Mouse (Mus musculus) cerebellum, adult 11-12 months (tissue): Measurements from ENCODE around the gene Dnaic1.

Experiments used
- DNase-seq: peaks from one replicate; pipeline ENCODE4 v3.0.0; 2022

The Dnaic1 gene

DNA sequence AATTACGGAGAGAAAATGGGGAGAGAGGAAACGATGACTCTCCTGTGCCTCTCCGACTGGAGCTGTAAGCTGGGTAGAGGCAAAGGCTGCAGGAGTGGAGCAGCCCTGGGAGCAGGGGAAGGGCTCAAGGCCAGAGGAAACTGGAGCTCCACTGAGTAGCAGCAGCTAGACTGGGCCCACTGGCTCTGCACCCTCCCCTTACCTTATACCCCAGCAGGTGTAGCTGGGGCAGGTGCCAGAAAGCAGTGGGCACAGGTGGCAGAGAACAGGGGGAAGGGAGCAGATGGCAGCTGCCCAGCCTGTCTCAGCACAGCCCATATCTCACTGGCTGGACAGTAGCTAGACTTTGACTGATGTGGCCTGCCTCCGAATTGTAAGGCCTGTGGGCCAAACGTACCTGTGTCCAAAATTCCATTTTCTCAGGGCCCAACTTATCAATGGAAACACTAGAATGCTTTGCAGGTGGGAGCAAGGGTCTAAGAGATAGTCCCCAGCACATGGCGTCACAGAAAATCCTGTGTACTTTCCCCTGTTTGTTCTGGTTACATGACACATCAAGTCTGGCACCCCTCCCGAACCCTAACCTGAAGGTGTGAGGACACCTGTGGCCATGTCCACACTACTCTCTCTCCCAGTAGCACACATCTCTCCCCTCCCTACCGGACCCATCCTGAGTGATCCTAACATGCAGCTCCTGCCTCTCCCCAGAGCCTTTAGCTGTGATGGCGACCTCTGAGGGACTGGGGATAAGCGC lies 67.5 kb downstream of the Dnaic1 start:
- peak; percentile 92 for DNase-seq

DNA sequence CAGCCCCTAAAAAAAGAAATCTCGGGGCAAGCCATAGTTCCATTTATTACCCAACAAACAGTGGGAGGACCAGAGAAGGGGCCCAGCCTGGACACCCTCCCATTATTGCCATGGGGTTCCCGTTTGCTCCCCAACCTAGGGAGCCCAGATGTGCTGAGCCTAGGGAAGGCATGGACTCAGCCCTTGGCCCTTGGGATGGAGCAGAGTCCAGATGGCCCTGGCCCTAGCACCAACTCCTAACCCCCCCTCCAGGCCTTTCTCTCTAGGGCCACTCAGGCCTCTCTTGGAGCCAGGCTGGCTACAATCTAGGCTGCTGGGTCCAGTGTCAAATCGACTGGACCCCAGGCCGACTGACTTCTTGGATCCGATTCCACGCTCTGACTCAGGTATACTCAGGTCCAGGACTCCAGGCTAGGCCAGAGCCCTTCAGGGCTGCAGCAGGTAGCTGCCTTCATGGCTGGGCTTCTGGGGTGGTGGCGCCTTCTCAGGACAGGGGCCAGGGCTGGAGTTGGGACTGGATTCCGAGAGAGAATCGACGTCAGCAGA lies 68.7 kb downstream of the Dnaic1 start:
- DNase-seq, result peak; percentile 72

DNA sequence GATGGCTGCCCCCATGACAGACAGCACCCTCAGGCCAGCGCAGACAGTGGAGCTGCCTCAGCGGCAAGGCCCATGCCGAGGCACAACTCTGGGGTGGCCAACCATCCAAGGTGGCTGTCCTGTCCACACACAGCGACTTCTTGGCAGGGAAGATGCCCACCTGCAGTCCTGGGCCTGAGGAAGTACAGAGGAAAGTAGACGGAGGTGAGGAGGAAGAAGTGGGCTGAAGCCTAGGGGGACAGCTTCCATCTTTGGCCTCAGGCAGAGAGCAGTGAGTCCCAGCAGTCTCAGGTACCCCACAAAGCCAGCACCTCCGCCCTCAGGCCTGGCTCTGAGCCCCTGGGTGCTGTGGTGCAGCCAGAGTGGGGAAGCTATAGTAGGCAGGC lies 69.2 kb downstream of the Dnaic1 start:
- peak; percentile 74 for DNase-seq

DNA sequence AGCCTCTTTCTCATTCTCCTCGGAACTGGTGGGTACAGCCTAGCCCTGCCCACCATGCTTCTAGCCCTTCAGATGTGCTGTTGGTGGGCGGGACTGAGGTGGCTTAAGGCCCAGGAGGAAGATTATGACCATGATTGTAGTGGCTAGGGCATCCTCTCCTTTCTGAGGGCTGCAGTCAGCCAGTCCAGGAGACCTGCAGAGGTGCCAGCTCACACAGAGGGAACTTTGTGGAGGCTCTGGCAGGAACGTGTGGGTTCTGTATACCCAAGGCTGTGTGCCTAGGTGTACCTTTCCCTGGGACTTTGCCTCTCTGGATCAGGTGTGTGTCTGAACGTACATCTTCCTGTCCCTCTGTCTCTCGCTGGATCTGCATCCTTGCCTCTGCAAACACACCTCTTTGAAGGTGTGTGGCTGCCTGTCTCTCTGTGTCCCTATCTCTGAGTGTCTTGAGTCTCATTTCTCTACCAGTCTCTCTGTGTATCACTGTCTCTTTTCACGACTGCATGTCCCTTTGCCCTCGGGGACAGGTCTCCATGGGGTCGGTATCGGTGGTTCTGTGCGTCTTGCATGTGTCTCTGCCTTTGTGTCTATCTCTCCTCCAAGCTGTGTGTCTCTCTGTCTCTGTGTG lies 69.8 kb downstream of the Dnaic1 start:
- DNase-seq, result no peak

DNA sequence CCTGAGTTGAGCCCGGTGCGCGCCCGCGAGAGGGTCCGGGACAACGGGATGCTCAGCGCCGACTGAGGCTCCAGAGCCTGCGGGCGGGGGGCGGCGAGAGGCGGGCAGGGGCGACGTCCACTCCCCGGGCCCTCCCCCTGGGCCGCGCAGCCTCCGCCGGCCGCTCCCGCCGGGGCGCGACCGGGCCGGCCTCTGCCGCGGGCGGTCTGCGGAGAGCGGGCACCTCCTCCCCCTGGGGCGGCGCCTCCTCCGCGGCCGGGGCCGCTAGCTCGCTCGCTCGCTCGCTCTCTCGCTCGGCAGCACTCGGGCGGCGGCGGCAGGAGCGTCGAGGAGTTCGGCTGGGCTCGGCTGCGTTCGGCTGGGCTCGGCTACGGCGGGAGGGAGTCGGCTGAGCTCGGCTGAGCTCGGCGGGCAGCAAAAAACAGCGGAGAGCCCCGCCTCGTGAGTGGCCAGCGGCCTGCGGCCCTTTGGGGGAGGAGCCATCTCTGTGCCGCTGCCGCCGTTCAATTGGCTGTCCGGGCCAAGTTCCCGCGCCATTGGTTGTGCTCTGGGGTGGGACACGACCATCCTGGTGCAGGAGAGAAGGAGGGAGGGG lies 70.4 kb downstream of the Dnaic1 start, which contains the start of gene Enho:
Gene Enho, minus strand, starts transcription at position 412 of the 595 bp plus-strand sequence.
- DNase-seq, result peak; percentile 98

DNA sequence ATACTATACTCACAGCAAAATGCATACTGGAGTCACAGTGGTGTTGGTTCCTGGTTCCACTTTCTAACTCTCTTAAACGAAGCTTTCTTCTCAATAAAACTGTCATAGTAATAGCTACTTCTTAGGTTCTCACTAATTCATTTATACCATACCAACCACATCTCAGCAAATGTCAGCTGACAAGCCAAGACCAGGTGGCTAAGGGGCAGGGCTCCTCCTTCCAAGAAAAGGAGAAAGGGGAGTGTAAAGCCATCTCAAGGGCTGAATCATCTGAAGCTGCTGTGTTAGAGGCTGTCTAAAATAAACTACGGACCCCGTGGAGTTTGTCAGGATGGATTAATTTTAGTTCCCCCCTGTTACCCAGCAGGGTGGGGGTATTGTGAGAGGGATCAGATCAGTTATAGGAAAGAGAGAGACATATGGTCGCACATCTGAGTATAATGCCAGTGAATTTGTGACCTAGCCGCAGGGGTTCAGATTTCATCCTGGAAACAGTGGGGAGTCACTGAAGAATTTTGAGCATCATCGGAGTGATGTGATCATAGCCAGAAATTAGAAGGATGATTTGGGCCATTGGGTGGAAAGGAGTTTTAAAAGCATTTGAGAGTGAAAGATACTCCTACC lies 71.7 kb downstream of the Dnaic1 start:
- no peak for DNase-seq

DNA sequence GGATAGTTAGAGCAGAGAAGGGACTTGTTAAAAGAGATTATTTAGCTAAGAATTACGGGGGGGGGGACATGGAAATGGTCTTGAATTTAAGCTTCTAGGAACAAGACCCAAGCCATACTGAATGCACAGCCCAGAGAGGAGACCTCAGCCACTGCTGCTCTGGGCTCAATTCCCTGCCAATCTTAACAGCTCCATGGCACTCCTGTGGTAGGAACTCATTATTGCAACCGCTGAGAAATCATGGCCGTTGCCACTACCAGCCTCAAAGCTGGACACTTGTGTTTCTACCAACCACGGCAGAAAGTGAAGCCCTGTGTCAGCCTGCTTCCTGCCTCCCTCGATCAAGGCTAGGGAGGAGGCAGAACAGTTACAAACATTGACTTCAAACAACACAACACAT lies 75.9 kb downstream of the Dnaic1 start:
- no peak for DNase-seq

DNA sequence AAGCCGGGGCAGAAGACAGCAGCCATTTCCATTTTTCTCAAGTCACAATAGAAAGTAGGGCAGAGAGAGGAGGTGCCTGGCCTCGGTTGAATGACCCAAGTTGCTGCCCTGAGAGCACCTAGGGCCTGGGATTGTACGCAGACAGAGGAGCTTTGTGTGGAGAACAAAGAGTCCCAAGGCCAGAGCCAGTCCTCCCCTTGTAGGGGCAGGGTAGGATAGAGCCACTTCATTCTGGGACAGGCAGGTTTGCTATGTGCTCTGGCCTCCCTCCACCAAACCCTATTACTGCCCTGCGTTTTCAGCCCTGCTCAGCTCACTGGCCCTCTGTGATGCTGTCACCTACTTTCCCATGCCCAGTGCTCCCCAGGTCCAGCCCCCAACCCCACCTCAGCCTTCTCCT lies 78.6 kb downstream of the Dnaic1 start:
- no peak for DNase-seq

DNA sequence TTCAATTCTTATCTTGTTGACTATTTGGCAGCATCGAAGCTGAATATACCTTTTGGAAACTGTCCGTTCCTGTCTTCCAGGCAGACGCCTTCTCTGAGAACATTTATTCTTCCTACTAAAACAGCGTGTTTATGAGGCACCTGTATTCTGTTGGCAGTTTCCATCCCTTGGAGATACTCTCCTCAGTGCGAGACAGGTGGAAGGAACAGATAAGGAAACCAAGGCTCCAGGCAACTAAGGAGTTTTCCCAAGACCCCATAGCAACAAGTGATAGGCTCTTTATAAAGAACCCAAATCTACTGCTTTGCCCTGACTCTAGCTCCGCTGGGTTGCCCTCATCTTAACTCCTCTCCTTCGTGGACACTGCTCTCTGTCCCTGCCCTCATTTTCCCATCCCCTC lies 79.1 kb downstream of the Dnaic1 start:
- DNase-seq, result no peak

DNA sequence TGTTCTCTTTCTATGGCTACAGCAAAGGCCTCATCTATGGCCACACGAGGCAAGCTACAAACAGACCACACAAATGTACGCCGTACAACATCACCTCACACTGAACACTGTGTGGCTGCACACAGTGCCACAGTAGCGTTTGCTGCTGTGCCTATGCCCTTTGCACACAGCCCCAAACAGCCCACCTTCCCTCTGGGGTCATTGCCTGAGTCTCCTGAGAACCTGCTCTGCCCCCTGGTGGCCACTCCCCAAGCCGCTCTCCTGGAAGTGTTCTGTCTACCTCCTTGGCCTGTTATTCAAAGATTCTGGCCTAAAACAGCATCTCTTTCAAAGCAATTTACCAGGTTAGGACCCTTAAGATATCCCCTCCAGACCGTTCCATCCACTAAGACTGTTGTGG lies 83.7 kb downstream of the Dnaic1 start:
- DNase-seq, result peak; percentile 71

DNA sequence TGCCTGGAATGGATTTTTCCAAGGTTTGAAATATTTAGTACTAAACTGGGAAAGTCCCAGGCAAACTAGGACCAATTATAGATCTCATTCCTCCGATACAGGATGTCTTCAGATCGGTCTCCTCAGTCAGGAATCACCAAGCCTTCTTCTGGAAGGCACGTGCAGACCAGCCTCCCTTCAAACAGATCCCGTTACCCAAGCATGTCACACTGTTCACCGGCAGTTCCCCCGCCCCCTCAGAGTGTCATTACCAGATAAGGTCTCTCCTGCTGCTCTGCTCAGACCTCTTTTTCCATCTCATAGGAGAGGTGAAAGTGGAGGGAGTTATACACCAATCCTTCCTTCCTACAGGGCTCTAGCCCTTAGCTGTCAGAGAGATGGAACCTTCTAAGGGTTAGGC lies 84.2 kb downstream of the Dnaic1 start:
- DNase-seq, result no peak

DNA sequence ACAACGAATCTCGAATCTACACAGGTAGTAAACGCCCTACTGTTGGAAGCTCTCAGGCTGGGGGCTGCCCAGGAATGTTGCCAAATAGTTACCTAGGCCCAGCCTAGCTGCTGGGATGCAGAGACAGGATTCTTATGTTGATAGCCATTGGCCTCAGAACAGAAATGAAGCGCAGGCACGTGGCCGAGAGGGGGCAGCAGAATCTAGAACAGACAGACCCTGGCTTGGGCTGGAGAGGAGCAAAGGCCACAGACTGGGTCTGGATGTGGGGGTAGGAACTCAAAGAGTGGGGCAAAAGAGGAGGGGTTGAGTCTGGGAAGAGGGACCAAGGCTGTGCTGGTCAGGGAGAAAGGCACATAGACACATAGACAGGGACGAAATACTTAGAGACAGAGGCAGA lies 84.6 kb downstream of the Dnaic1 start:
- DNase-seq, result peak; percentile 76

DNA sequence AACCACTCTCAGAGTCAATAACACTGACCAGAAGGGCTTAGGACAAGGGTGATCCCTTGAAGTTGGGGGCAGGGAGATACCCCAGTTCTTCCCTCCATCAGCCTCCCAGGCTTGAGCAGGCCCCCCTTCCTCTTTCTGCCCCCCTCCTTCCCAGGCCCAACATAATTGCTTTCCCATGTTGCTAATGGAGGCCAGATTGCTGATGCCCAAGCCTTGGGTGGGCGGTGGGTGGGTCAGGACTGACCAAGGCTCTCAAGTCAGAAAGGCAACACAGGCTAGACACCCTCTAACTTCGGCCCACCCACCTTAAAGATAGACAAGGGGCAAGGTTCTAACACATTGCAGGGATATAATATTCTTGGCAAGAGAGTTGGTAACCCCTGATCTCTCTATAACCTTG lies 86.0 kb downstream of the Dnaic1 start:
- no peak for DNase-seq

DNA sequence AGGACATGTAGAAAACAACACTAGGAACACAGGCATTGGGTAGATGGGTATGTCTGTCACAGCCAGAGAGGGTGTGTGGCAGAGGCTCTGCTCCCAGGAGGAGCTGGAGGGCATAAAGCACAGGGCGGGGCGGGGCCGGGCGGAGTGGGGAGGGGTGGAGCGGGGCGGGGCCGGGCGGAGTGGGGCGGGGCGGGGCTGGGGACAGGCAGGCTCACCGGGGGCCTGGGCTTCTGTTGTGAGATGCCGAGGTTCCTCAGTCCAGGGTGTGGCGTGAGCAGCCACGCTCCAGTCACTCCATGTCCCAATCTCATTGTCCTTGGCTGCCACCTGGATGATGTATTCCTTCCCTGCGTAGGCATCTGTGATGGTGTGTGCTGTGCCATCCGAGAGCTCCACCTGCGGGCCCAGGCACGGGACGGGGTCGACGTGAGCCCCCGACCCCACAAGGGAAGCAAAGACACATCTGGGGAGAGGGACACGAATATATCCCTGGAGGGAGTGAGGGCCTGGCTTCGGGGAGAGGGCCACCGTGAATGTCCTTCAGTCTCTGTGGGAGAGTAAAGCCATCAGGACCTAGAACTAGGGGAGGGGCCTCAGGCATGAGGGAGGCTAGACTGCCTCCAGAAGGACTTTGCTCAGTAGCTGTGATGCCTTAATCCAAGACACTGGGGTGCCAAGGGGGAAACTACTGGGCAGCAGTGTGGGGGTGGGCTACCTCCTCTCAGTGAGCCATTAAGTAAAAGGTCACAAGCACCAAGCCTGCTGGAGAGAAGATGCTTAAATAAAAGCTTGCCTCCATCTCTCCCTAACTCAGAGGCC lies 89.2 kb downstream of the Dnaic1 start:
- no peak for DNase-seq

DNA sequence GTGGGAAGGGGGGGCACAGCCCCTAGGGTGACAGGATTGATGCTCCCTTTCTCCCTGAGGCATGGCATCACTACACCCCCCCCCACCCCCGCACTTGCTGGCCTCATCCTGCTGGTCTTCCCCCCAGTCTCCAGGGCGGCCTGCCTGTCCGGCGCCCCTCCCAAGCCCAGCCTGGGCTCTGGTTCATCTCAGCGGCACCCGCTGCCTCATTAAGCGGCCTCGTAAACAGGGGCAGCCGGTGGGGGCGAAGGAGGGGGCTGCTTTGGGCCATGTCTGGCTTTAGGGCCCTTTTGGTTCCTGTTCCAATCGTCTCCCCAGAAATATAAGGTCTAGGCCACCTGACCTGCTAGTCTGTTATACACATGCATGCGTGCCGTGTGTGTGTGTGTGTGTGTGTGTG lies 90.0 kb downstream of the Dnaic1 start:
- DNase-seq, result no peak

DNA sequence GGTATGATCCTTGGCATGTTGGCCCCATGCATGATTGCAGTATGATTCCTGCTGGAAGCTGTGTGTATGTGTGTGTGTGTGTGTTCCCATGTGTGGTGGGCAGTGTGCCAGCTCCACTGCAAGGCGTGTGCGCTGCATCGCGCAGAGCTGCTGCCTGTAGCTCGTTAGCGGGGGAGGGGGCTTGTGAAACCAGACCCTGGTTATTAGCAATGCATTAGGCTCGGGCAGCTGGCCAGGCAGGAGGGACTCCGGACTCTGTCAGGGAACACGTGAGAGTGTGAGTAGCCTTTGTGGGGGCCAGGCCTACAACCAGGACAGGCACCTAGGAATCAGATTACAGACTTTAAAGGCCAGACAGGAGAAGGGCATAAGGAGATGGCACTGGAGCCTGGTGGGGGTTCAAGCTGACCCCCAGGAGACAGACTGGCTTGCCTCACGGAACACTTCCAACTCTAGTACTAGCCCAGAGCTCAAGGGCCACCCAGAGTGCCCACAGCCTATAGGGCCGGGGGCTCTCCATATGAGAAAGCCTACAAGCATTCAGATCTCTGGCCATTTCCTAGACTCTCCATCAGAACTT lies 91.4 kb downstream of the Dnaic1 start:
- DNase-seq, result peak; percentile 47

DNA sequence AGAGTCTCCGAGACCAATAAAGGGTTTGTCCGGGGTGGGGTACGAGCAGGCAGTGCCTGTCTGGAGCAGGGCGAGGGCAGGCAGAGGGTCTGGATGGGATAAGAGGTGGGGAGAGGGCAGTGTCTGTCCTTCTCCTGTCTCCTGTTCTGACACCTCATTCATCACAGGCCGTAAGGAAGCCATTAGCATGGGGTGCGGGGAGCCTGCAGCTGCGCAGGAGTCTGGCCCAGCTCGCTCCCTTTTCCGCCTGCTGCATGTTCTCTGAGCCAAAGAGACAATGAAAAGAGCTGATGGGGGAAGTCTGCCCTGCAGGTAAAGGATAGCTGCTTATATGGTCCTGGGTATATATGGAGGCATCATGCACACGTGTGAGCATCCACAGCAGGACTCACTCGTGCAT lies 93.1 kb downstream of the Dnaic1 start:
- DNase-seq, result no peak

DNA sequence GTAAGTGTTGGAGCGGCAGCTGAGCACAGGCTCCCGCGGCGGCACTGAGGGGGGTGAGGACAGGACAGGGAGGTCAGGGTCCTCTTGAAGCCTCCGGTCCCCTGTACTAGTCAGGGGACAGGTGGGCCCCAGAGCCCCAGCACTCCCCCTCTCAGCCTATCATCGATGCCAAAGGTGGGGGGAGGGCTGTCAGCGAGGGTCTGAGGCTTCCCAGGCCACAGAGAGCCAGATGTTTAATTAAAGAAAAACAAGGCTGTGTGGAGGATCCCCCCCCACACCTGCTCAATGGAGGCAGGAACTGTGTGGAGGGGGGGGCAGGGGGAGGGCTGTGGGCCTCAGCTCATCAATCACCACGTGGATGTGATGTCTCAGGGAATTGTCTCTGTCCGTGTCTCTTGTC lies 94.0 kb downstream of the Dnaic1 start:
- no peak for DNase-seq

DNA sequence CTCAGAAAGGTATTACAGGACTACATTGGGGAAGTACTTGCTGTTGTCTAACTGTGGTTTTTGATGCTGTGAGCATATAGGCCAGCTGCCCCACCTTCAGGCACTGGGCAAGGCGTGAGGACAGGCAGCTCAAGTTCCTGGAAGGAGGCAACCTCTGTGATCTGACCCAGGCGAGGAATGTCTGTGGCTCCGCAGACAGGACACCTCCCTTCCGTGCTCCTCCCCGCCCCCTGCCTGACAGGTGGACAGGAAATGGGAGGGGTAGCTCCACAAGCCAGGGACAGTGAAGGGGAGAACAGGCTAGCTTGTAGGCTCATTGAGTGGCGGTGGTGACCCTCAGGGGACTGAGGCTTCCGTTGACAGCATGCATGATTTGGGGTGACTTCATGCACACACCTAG lies 95.0 kb downstream of the Dnaic1 start:
- no peak for DNase-seq

DNA sequence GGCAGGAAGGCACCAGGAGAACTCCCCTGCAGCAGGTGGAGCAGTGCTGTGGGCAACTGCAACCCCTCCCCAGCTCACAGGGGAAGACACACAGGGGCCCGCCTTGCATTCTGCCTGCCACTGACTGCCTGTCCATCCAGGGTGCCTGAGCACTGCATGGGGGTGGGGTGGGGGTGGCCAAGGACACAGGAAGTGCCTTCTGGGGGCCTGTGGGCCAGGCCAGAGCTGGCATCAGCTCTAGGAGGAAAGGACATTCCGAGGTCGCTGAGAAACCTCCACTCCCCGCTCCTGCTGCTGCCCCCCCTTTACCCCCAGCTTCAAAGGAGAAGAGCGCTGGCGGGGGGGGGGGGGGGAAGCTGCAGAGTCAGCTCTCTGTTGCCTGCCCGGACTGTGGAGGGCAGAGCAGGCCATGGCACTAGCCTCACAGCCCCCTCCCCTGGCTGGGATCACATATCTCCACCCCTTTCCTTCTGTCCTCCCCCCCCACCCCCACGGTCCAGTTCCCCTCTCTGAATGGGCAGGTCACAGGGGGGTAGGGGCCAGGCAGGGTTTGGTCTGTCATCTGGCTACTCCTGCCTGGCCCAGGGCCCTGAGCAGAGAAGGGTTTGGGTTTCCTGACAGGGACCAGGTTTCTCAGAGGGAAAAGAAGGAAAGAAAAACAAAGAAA lies 95.6 kb downstream of the Dnaic1 start:
- DNase-seq, result no peak

DNA sequence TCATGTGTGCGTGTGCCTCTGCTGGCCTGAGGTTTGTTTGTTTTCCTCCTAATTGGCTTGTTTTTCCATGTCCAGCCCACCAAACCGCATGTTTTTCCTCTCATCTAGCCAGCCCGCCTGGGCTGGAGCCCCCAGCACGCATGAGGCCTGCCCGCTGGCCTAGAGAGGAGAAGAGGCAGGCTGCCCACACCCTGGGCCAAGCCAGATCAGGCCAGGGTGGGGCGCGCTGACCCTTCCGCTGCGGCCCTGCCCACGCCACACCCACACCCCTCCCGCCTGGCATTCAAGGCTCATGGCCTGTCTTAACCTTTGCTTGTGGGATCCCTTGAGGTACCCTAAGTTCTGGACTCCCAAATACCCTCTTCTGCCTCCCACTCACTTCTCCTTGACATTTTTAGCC lies 97.1 kb downstream of the Dnaic1 start:
- no peak for DNase-seq

DNA sequence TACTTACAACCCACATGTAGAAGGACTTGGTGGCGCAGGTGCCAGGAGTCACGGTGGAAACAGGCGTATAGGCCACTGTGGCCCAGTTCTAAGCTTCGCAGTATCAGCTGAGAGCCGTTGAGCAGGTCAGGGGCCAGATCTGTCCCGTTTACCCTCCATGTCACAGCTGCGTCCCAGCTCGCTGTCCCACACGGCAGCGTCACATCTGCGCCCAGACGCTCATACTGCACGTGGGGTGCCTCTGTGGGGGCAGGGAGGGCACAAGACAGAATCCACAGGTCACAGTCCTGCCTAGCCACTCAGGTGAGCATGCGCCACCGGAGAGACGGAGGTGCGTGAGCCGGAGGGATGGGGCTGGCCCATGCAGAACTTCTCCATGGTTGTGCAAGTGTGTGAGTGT lies 101.3 kb downstream of the Dnaic1 start:
- no peak for DNase-seq
